Mouse (Mus musculus): ENCODE data around the gene Pskh1. TPM values are rescaled to one million over a fixed set of nuclear protein-coding genes. Genes with fewer than 3 reads are reported as not detected.

Pskh1 gene
- polyA plus RNA-seq, 1 experiment: 24.3 TPM

DNA sequence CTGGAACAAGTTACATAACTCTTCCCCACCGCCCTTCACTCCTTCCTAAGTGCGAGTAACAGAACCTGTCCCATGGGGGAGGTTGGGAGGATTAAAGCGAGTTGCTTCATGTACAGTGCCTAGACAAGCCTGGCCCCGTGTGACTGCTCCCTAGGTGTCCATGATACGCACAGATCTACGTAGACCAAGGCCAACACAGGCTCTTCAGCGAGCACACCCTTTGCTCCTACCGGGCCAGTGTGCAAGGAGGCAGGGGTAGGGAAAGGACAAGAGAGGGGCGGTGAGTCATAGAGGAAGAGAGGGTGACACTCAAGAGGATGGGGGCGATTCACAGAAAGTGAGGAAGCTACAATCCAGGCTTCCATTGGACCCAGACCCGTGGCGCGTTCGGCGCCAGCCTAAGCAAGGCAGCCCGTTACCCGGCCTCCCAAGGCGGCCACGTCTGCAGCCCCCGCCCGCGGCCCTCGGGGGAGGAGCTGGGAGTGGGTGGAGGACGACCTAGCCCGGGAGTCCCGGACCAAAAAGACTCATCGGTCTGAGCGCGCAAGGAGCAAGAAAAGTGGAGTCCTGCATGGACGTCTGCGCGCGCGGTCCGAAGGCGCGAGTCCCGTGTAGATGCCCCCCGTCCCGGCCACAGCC lies 65.1 kb downstream of the Pskh1 start:
- Histone ChIP-seq H3K36me3 (ENCODE audit: control insufficient read depth, insufficient read depth, low read length) (no peaks in the 10 kb centered on the region), H3K4me1 (ENCODE audit: control insufficient read depth, insufficient read depth, insufficient read length) (peaks cover 6% of the 10 kb centered on the region; the same call in 1 of the 2 replicates), H3K27me3 (ENCODE audit: control insufficient read depth, insufficient read depth, low read length) (no peaks in the 10 kb centered on the region), H3K4me3 (ENCODE audit: extremely low read depth, insufficient read depth, insufficient read length) (peak overlapping the region; percentile 78), H3K27ac (ENCODE audit: insufficient read depth, low read length) (peak overlapping the region; percentile 52; the same call in 1 of the 2 replicates)
- WGBS: 4% methylated on average over 40 of the region's 40 CpGs
- no peak for TF ChIP-seq POLR2A (IDR thresholded peaks at IDR 0.05; ENCODE audit: low read depth, low read length)
- no peak for TF ChIP-seq CTCF (IDR thresholded peaks at IDR 0.05; ENCODE audit: extremely low read depth, insufficient read depth, insufficient read length, insufficient replicate concordance)
- DNase-seq (ENCODE audit: low read depth in 1 of 2, low spot score in 2 of 2): peak in 1 of 2 experiments; percentile 36

DNA sequence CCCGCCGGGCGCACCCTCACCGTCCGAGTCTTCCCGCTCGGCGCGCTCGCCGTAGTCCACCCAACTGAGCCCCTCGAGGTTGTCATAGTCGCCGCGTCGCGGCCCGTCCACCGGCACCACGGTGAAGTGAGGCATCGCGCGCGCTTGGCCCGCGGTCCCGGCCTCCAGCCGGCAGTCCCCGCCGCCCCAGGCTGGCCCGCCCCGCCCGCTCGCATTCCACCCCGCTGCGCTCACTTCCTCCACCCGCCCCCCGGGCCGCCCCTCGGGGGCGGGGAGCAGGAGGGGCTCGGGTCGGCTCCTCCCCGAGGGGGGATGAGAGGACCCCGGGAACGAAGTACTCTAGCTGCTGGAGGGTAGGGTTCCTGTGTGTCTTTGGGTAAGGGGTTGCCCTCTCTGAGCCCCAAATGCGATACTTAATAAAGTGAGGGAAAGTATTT lies 65.7 kb downstream of the Pskh1 start, which contains the start of gene Slc12a4:
TSS of gene Slc12a4 (minus strand) at position 193 of the 437 bp plus-strand sequence.
- WGBS: 2% methylated on average over 42 of the region's 47 CpGs
- Histone ChIP-seq H3K27ac (ENCODE audit: insufficient read depth, low read length) (peak within 1 kb of the TSS; percentile 52; the same call in 1 of the 2 replicates), H3K36me3 (ENCODE audit: control insufficient read depth, insufficient read depth, low read length) (no peaks in the 10 kb centered on the region), H3K4me1 (ENCODE audit: control insufficient read depth, insufficient read depth, insufficient read length) (peaks cover 6% of the 10 kb centered on the region; the same call in 1 of the 2 replicates), H3K4me3 (ENCODE audit: extremely low read depth, insufficient read depth, insufficient read length) (peak within 1 kb of the TSS; percentile 78), H3K27me3 (ENCODE audit: control insufficient read depth, insufficient read depth, low read length) (no peaks in the 10 kb centered on the region)
- peak; percentile 41 to 70 for DNase-seq (ENCODE audit: low read depth in 1 of 2, low spot score in 2 of 2)
- peak; percentile 39; the same call in 1 of the 2 replicates for TF ChIP-seq POLR2A (IDR thresholded peaks at IDR 0.05; ENCODE audit: low read depth, low read length)
- no peak for TF ChIP-seq CTCF (IDR thresholded peaks at IDR 0.05; ENCODE audit: extremely low read depth, insufficient read depth, insufficient read length, insufficient replicate concordance)

DNA sequence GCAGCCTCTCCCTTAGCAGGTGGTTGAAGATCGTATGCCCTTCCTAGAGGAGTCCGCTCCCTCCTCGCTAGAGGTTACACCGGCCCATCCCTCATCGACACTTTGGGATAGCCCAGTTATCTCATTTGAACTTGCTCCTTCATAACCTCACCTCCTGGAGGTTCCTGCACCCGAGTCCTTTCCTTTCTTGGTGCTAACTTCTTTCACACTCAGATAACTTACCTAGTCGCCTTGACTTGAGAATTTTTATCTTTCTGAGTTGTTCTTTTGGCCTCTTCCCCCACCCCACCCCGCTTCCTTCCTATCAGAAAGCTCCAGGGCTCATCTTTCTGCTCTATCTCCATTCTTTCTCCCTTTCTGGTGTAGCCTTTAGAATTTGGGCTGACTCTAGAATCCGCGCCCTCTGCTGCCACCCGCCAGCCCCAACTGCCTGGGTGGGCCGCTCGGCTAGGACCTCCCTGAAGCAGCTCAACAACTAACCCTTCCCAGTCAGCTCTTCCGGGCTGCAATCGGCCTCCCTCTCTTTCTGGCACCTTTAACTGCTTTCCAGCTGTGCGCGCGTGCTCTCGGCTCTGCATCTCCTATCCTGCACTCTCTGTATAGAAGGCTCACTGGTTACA lies 66.6 kb downstream of the Pskh1 start:
- Histone ChIP-seq H3K4me1 (ENCODE audit: control insufficient read depth, insufficient read depth, insufficient read length) (peaks cover 6% of the 10 kb centered on the region; the same call in 1 of the 2 replicates), H3K27me3 (ENCODE audit: control insufficient read depth, insufficient read depth, low read length) (no peaks in the 10 kb centered on the region), H3K36me3 (ENCODE audit: control insufficient read depth, insufficient read depth, low read length) (no peaks in the 10 kb centered on the region), H3K27ac (ENCODE audit: insufficient read depth, low read length) (no peak overlapping the region), H3K4me3 (ENCODE audit: extremely low read depth, insufficient read depth, insufficient read length) (peak overlapping the region; percentile 16)
- WGBS: 23% methylated on average over 19 of the region's 19 CpGs
- TF ChIP-seq CTCF (IDR thresholded peaks at IDR 0.05; ENCODE audit: extremely low read depth, insufficient read depth, insufficient read length, insufficient replicate concordance) (no peak), POLR2A (IDR thresholded peaks at IDR 0.05; ENCODE audit: low read depth, low read length) (no peak)
- DNase-seq (ENCODE audit: low read depth in 1 of 2, low spot score in 2 of 2): no peak

DNA sequence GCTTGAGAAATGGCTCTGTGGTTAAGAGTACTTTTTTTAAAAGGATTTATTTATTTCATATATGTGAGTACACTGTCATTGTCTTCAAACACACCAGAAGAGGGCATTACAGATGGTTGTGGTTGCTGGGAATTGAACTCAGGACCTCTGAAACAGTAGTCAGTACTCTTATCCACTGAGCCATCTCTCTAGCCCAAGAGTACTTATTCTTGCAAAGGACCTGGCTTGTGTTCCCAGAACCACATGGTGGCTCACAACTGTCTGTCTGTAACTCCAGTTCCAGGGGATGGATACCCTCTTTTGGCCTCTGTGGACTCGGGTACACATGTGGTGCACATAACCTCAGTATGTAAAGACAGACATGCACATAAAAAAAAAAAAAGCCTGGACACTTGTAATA lies 69.1 kb downstream of the Pskh1 start:
- Histone ChIP-seq H3K27me3 (ENCODE audit: control insufficient read depth, insufficient read depth, low read length) (no peaks in the 10 kb centered on the region), H3K27ac (ENCODE audit: insufficient read depth, low read length) (no peak overlapping the region), H3K36me3 (ENCODE audit: control insufficient read depth, insufficient read depth, low read length) (no peaks in the 10 kb centered on the region), H3K4me1 (ENCODE audit: control insufficient read depth, insufficient read depth, insufficient read length) (peaks cover 6% of the 10 kb centered on the region; the same call in 1 of the 2 replicates), H3K4me3 (ENCODE audit: extremely low read depth, insufficient read depth, insufficient read length) (no peak overlapping the region)
- no peak for TF ChIP-seq POLR2A (IDR thresholded peaks at IDR 0.05; ENCODE audit: low read depth, low read length)
- no peak for TF ChIP-seq CTCF (IDR thresholded peaks at IDR 0.05; ENCODE audit: extremely low read depth, insufficient read depth, insufficient read length, insufficient replicate concordance)
- DNase-seq (ENCODE audit: low read depth in 1 of 2, low spot score in 2 of 2): no peak
- 83% methylated on average over 1 of the region's 1 CpGs for WGBS

DNA sequence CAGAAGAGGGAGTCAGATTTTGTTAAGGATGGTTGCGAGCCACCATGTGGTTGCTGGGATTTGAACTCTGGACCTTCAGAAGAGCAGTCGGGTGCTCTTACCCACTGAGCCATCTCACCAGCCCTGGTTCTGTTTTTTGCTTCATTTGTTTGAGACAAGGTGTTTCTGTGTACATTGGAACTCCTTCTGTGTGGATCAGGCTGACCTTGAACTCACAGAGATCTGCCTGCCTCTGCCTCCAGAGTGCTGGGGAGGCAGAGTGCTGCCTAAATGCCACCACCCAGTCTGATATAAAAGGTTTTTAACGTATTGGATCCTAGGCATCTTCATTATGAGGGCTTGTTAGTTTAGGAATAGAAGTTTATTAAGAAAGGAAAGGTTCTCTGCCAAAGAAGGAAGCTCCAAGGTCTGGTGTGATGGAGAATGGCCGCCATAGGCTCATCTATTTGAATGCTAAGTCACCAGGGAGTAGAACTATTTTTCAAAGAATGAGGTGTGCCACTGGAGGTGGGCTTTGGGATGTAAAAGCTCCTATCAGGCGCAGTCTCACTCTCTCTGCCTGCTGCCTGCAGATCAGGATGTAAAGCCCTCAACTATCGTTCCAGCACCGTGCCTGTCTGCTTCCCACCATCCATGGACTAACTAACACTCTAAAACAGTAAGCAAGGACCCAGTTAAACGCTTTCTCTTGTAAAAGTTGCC lies 70.9 kb downstream of the Pskh1 start:
- H3K36me3 ChIP-seq (ENCODE audit: control insufficient read depth, insufficient read depth, low read length): no peaks in the 10 kb centered on the region
- no peak for DNase-seq (ENCODE audit: low read depth in 1 of 2, low spot score in 2 of 2)
- no peak overlapping the region for H3K4me3 ChIP-seq (ENCODE audit: extremely low read depth, insufficient read depth, insufficient read length)
- WGBS: 82% methylated on average over 8 of the region's 8 CpGs
- no peak overlapping the region for H3K27ac ChIP-seq (ENCODE audit: insufficient read depth, low read length)
- no peaks in the 10 kb centered on the region for H3K27me3 ChIP-seq (ENCODE audit: control insufficient read depth, insufficient read depth, low read length)
- peaks cover 4% of the 10 kb centered on the region; the same call in 1 of the 2 replicates for H3K4me1 ChIP-seq (ENCODE audit: control insufficient read depth, insufficient read depth, insufficient read length)
- TF ChIP-seq CTCF (IDR thresholded peaks at IDR 0.05; ENCODE audit: extremely low read depth, insufficient read depth, insufficient read length, insufficient replicate concordance) (no peak), POLR2A (IDR thresholded peaks at IDR 0.05; ENCODE audit: low read depth, low read length) (no peak)

DNA sequence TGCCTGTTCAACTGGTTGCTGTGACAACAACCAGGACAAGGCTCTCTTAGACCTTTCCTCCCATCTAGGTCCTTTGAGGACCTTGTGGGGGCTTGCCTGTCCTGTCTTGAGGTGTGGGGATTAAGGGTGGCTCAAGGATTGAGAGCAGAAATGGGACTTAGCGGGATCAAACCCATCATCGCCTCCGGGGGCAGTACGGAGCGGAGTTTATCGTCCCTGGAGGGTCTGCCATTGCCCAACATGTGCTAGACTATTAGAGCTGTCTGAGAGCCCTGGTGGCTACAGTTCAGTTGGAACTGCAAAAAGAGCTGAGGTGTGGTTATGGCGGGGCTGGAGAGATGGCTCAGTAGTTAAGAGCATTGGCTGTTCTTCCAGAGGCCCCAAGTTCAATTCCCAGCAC lies 75.1 kb downstream of the Pskh1 start:
- Histone ChIP-seq H3K27me3 (ENCODE audit: control insufficient read depth, insufficient read depth, low read length) (no peaks in the 10 kb centered on the region), H3K4me3 (ENCODE audit: extremely low read depth, insufficient read depth, insufficient read length) (no peak overlapping the region), H3K27ac (ENCODE audit: insufficient read depth, low read length) (no peak overlapping the region), H3K36me3 (ENCODE audit: control insufficient read depth, insufficient read depth, low read length) (no peaks in the 10 kb centered on the region), H3K4me1 (ENCODE audit: control insufficient read depth, insufficient read depth, insufficient read length) (no peaks in the 10 kb centered on the region)
- TF ChIP-seq POLR2A (IDR thresholded peaks at IDR 0.05; ENCODE audit: low read depth, low read length) (no peak), CTCF (IDR thresholded peaks at IDR 0.05; ENCODE audit: extremely low read depth, insufficient read depth, insufficient read length, insufficient replicate concordance) (no peak)
- DNase-seq (ENCODE audit: low read depth in 1 of 2, low spot score in 2 of 2): no peak
- 83% methylated on average over 7 of the region's 7 CpGs for WGBS
